ENCODE assay signal across 8 mouse cellular contexts in genomic region chr9:56495795-56496232, GRCm38 (mm10).
DNase-seq lines count a peak whose midpoint lies in the region; ATAC-seq and TF ChIP-seq lines count a peak whose summit lies in the region.

No protein-coding gene starts in this region.

- H3K4me3 ChIP-seq in heart, embryonic 12.5 days, result no peak overlapping the region
- H3K4me3 ChIP-seq in heart, embryonic 10.5 days, result no peak overlapping the region
- no peak overlapping the region for H3K4me3 ChIP-seq in midbrain, postnatal 0 days (ENCODE audit: low read depth, low read length)
- no peak overlapping the region for H3K4me3 ChIP-seq in midbrain, embryonic 13.5 days (replicated peaks)

- H3K4me2 ChIP-seq in heart, embryonic 12.5 days, result no peak overlapping the region
- no peak overlapping the region for H3K4me2 ChIP-seq in midbrain, postnatal 0 days (ENCODE audit: low read depth, low read length, poor library complexity, severe bottlenecking)
- H3K4me2 ChIP-seq in midbrain, embryonic 13.5 days (replicated peaks), result no peak overlapping the region

- peaks cover 37% of the 10 kb centered on the region for H3K36me3 ChIP-seq in heart, embryonic 12.5 days
- H3K36me3 ChIP-seq in heart, embryonic 10.5 days, result peaks cover 44% of the 10 kb centered on the region
- H3K36me3 ChIP-seq in midbrain, postnatal 0 days (ENCODE audit: insufficient read depth, low read length), result peaks cover 20% of the 10 kb centered on the region
- H3K36me3 ChIP-seq in midbrain, embryonic 13.5 days, result peaks cover 43% of the 10 kb centered on the region

- 43% methylated on average over 5 of the region's 5 CpGs for WGBS in heart, embryonic 12.5 days
- 49% methylated on average over 5 of the region's 5 CpGs for WGBS in heart, embryonic 10.5 days
- WGBS in midbrain, postnatal 0 days, result 44% methylated on average over 5 of the region's 5 CpGs
- WGBS in midbrain, embryonic 13.5 days, result 52% methylated on average over 5 of the region's 5 CpGs

- H3K27ac ChIP-seq in heart, embryonic 12.5 days (ENCODE audit: poor library complexity, severe bottlenecking), result peak overlapping the region; percentile 84; the same call in 1 of the 2 replicates
- H3K27ac ChIP-seq in heart, embryonic 10.5 days, result no peak overlapping the region; the same call in 1 of the 2 replicates
- no peak overlapping the region; the same call in 1 of the 2 replicates for H3K27ac ChIP-seq in midbrain, postnatal 0 days (ENCODE audit: low read depth, low read length)
- H3K27ac ChIP-seq in midbrain, embryonic 13.5 days, result no peak overlapping the region

- peak overlapping the region; percentile 8; the same call in 1 of the 2 replicates for H3K9ac ChIP-seq in heart, embryonic 12.5 days
- H3K9ac ChIP-seq in midbrain, postnatal 0 days (replicated peaks; ENCODE audit: low read length, poor library complexity, severe bottlenecking), result no peak overlapping the region
- H3K9ac ChIP-seq in midbrain, embryonic 13.5 days (replicated peaks), result no peak overlapping the region

- no peaks in the 10 kb centered on the region for H3K9me3 ChIP-seq in heart, embryonic 12.5 days (replicated peaks)
- no peaks in the 10 kb centered on the region for H3K9me3 ChIP-seq in heart, embryonic 10.5 days
- H3K9me3 ChIP-seq in midbrain, postnatal 0 days (ENCODE audit: low read length), result no peaks in the 10 kb centered on the region
- H3K9me3 ChIP-seq in midbrain, embryonic 13.5 days, result no peaks in the 10 kb centered on the region

- ATAC-seq in heart, embryonic 12.5 days (ENCODE audit: insufficient number of reproducible peaks, low FRiP score), result no peak
- ATAC-seq in midbrain, postnatal 0 days (ENCODE audit: low FRiP score), result no peak
- ATAC-seq in midbrain, embryonic 13.5 days, result no peak
- peak; percentile 52 to 75; a peak in 3 of 4 replicates for ATAC-seq in hematopoietic stem cell, adult 5-6 weeks (replicated peaks in 1 of 2; ENCODE audit: insufficient read depth in 1 of 2, low FRiP score in 2 of 2, low TSS enrichment in 1 of 2, low read depth in 1 of 2, poor library complexity in 2 of 2, severe bottlenecking in 2 of 2)
- ATAC-seq in granulocyte monocyte progenitor cell, adult 5-6 weeks (replicated peaks; ENCODE audit: poor library complexity, severe bottlenecking), result no peak

- no peaks in the 10 kb centered on the region for H3K27me3 ChIP-seq in heart, embryonic 12.5 days (replicated peaks)
- no peaks in the 10 kb centered on the region for H3K27me3 ChIP-seq in heart, embryonic 10.5 days (ENCODE audit: insufficient read depth, poor library complexity, severe bottlenecking)
- no peaks in the 10 kb centered on the region for H3K27me3 ChIP-seq in midbrain, postnatal 0 days (ENCODE audit: insufficient read depth, low read length)
- no peaks in the 10 kb centered on the region for H3K27me3 ChIP-seq in midbrain, embryonic 13.5 days

- H3K4me1 ChIP-seq in heart, embryonic 12.5 days (replicated peaks), result peaks cover 45% of the 10 kb centered on the region
- peaks cover 31% of the 10 kb centered on the region for H3K4me1 ChIP-seq in heart, embryonic 10.5 days
- H3K4me1 ChIP-seq in midbrain, postnatal 0 days (ENCODE audit: insufficient read depth, low read length), result no peaks in the 10 kb centered on the region
- peaks cover 11% of the 10 kb centered on the region; the same call in 1 of the 2 replicates for H3K4me1 ChIP-seq in midbrain, embryonic 13.5 days (replicated peaks)

- TF ChIP-seq CTCF in midbrain, postnatal 0 days (IDR thresholded peaks at IDR 0.05), result no peak

- DNase-seq in heart, embryonic 10.5 days (ENCODE audit: low spot score), result no peak
- DNase-seq in midbrain, postnatal 0 days (ENCODE audit: low spot score), result peak; percentile 43
- no peak for DNase-seq in gastrocnemius, adult 18-20 months (ENCODE audit: low spot score)
- DNase-seq in urinary bladder, postnatal 10 days (ENCODE audit: low spot score), result no peak

Comparison
In these comparisons a context has a peak if more than half of its experiments do, and no peak if none do; other contexts are left out.
1. ATAC-seq: peak in hematopoietic stem cell, adult 5-6 weeks (2 of 2); none in heart, embryonic 12.5 days (single experiment), midbrain, postnatal 0 days (single experiment), midbrain, embryonic 13.5 days (single experiment) and granulocyte monocyte progenitor cell, adult 5-6 weeks (single experiment).